Mouse (Mus musculus): ENCODE data around the gene Arhgap24.

Arhgap24 gene

GRCm38 (mm10) chr5:102677176-102677575 is 196.0 kb downstream of the Arhgap24 start:
- DNase-seq (ENCODE audit: low spot score): no peak

GRCm38 (mm10) chr5:102687673-102688072 is 206.5 kb downstream of the Arhgap24 start:
- no peak for DNase-seq (ENCODE audit: low spot score)

- DNase-seq (ENCODE audit: low spot score): peak; percentile 10
Measured at GRCm38 (mm10) chr5:102692487-102692886, 211.3 kb downstream of the Arhgap24 start.

GRCm38 (mm10) chr5:102693192-102693591 is 212.0 kb downstream of the Arhgap24 start:
- DNase-seq (ENCODE audit: low spot score): no peak

DNA sequence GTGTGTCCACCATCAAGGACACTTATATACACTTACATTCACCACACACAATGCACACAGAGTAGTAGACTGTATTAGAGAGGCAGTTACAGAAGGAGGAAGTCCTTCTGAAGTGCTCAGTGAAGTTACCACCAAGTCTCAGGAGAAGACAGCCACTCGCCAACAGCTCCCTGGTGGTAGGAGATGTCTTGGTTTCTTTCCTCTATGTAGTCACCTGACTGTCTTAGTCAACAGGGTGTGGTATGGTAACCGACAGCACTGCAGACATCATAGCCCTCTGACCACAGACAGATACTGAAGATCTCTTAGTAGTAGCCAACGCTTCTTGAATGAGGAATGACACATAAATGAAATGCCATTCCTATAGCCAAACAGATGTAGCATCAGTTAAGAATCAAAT is 212.7 kb downstream of the Arhgap24 start:
- DNase-seq (ENCODE audit: low spot score): no peak

GRCm38 (mm10) chr5:102697784-102698183 is 216.6 kb downstream of the Arhgap24 start:
- peak; percentile 14 for DNase-seq (ENCODE audit: low spot score)

DNA sequence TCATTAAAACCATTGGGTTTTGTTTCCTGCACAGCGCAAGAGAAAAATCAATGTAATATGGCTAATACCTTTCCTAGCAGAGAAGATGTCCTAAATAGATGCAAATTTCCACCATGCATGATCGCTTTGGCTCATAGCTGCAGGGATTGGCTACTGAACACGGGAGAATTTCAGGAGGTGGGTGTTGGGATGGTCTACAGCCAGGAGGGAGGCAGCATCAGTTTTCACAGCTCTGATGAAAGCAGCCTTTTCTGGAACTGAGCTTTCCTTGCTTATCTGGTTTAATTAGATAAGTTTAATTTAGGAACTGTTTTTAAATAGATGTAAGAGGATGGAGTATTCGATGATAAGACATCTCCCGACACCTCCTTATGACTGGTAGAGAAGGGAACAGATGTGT is 217.2 kb downstream of the Arhgap24 start:
- DNase-seq (ENCODE audit: low spot score): no peak

DNA sequence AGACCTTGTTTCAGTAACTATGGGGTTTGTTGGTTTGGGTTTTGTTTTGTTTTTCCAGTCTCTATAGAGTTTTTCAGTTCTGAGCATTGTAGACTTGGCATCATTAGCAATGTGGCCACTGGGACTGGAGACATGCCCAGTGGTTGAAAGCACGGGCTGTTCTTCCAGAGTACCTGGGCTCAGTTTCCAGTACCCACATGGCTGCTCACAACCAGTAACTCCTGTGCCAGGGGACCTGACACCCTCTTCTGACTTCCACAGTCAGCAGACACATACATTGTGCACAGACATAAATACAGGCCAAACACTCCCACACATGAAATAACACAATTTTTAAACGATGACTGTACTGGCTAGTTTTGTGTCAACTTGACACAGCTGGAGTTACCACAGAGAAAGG is 217.7 kb downstream of the Arhgap24 start:
- no peak for DNase-seq (ENCODE audit: low spot score)

DNA sequence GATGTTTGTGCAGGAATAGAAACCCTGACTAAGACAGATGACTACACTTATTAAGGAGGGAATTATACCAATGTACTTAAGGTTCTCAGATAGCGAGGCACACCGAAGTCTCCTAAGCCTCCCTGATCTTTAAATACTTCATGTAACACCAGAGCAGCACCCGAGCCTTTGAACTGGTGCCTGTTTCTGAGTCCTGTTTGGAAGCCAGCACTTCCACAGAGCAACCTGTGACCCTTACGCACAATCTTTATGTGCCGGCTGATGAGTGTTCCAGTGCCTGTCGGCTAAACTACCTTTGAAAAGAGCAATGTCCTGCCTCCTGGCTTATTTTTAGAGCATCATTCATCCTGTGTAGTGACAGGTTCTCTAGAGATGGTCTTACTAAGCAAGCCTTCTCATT is 221.4 kb downstream of the Arhgap24 start:
- DNase-seq (ENCODE audit: low spot score): no peak

DNA sequence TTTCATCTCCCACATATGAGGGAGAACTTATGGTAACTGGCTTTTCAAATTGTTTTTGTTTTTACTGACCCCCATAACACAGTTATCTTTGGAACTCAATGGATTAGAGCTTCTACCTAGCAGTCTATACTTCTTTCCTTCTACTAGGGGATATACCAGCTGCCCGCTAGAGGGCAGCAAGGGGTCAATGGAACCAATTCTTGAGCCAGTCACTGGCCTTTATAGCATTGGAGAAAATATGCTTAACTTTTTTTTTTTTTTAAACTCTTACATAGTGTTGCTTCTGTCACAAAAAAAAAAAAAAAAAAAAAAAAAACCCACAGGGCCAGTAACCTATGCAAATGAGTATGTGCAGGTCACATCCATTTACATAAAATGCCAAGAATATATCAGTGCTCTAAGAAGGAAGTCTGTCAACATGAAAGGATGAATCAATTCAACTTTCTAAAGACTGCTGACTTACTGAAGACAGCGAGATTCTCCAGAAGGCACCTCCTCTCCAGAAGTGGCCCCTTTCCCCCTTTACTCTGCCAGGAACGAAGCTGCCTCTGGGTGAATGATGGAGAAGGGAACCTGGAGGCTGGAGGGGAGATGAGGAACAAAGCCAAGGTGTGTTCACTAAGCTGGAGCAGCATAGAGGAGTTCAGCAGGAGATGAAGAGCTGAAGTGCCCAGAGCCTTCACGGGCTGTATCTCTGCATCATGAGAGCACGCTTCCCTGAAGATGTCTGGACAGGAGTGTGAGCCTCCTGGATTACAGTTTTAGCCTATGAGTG is 222.3 kb downstream of the Arhgap24 start:
- DNase-seq (ENCODE audit: low spot score): peak; percentile 36

DNA sequence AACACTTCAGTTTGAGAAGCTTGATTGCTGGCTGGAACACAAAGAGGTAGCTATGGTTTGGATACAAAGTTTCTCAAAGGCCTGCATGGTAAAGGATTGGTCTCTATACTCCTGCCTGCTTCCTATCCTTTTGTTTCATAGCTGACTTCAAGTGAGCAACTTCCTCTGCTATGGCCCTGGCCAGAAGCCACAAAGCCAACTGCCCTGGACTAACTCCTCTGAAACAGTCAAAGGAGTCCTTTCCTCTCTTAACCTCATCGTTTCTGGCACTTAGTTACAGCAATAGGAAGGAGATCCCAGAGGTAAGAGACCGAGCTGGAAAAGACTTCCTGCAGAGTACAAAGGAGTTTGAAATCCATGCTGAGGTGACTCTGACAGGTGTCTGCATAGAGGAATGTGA is 224.0 kb downstream of the Arhgap24 start:
- DNase-seq (ENCODE audit: low spot score): no peak

DNA sequence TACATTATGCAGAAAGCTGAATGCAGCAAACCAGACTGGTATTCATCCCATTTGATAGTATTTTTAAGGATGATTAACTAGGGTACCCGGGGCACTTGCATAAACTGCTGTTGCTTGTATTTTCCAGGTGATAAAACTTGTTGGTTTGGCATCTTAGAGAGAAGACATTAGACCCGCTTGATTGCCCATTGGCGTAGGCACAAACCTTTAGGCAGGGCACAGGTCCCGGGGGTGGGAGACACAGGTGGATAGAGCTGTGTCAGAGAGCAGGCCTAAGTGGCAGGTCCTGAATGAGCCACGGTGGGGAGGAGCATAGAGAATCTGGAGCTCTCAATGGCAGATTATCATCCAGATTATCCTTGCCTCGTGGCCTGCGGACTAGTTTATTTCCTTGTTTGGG is 229.1 kb downstream of the Arhgap24 start:
- DNase-seq (ENCODE audit: low spot score): no peak

GRCm38 (mm10) chr5:102719368-102719972 is 238.3 kb downstream of the Arhgap24 start:
- DNase-seq (ENCODE audit: low spot score): no peak

DNA sequence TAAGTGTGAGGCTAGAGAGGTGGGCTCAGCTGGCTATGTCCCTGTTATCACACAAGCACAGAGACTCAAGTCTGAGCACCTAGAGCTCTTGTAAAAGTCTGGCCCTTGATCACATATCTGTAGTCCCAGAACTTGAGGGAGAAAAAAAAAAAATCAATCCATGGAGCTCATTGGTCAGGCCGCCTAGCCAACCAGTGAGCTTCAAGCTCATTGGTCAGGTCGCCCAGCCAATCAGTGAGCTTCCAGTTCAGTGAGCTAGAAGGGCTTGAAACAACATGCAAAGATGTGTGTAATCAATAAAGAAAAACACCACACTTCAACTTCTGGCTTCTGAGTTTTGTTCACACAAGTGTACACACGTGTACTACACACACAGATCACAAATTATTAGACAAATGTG is 242.4 kb downstream of the Arhgap24 start:
- no peak for DNase-seq (ENCODE audit: low spot score)

- DNase-seq (ENCODE audit: low spot score): no peak
Measured at GRCm38 (mm10) chr5:102724813-102725348, 243.7 kb downstream of the Arhgap24 start.

- DNase-seq (ENCODE audit: low spot score): no peak
Measured at GRCm38 (mm10) chr5:102725365-102725764, 244.2 kb downstream of the Arhgap24 start.

DNA sequence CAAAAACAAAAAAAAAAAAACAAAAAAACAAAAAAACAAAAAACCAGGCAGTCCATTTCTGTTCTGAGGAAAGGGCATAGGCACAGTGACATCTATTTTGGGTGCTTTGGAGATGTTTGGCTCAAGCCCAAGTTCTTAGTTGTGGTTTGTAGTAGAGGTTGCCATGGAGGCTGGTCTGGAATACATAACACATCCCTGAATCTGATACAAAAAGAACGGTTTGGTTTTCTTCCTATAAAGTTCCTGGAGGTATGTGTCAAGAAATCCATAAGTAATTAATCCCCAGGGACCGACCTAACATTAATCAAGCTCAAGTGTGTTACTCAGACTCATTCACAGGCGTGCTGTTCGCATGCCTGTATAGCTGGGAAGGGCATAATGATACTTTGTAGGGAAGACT is 245.8 kb downstream of the Arhgap24 start:
- DNase-seq (ENCODE audit: low spot score): no peak

DNA sequence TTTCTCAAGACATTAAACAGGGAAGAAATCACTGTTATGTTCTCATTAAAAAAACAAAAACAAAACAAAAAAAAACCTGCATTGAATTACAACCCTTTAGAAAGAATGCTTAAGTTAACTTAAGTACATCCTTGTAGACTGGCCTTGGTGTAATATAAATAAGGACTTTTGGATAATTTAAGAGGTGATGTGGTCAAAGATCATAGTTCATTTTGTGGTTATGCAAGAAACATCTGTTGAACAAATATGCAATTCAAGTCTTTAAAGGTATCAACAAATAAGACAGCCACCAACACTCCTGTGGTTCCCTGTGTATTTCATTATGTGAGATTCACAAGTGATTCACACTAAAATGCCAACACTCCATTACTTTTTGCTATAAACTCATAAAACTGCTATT is 247.3 kb downstream of the Arhgap24 start:
- no peak for DNase-seq (ENCODE audit: low spot score)

GRCm38 (mm10) chr5:102729476-102729875 is 248.3 kb downstream of the Arhgap24 start:
- DNase-seq (ENCODE audit: low spot score): no peak

GRCm38 (mm10) chr5:102736131-102736530 is 254.9 kb downstream of the Arhgap24 start:
- DNase-seq (ENCODE audit: low spot score): no peak

GRCm38 (mm10) chr5:102742554-102743255 is 261.5 kb downstream of the Arhgap24 start:
- DNase-seq (ENCODE audit: low spot score): no peak

DNA sequence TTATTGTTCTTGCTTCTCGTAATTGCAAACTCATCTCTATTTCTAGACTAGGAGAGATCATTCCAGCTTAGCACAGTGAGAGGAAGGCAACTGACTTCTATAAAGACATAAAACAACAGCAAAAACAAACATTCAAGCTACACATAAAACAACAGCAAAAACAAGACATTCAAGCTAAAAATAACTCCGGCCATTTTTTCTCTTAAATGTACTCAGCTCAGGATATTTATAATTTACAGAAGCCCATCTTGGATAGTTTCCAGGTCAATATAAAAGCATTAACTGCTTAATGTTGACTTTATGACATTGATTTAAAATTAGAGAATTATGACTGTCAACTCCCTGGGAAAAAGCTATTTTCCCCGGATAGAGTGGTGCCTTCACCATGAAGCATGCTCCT is 262.2 kb downstream of the Arhgap24 start:
- DNase-seq (ENCODE audit: low spot score): no peak

DNA sequence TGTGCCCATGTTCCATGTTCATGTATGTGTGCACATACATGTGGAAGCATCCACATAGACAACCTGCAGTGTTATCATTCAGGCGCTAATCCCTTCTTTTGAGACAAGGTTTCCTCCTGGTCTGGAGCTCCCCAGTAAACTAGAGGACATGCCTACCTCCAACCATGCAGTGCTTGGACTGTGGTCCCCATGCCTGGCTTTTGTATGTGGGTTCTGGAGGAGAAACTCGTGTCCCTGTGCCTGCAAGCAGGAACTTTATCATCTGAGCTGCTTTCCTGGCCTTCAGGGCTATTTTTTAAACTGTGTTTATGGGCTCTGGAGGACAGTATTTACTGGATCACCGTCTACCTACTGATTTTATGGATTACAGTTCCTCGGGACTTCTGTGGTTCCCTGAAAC is 262.9 kb downstream of the Arhgap24 start:
- DNase-seq (ENCODE audit: low spot score): no peak

Data from yolk sac, embryonic 10.5 days (tissue).